Mouse (Mus musculus) bone marrow macrophage, adult 2 months (primary cell): ENCODE measurements around the gene Fgf18. TPM values are rescaled to one million over a fixed set of nuclear protein-coding genes. Genes with fewer than 3 reads are reported as not detected.

Experiments
- H3K27ac ChIP-seq: 2 replicates; pipeline ENCODE4 v1.5.1; 2012; ENCODE audit warnings: low read depth, low read length; ENCODE audit not compliant: insufficient read depth
- H3K4me1 ChIP-seq: 2 replicates; pipeline ENCODE4 v1.6.1; 2012; ENCODE audit warnings: low read length; ENCODE audit not compliant: control insufficient read depth, insufficient read depth
- H3K4me3 ChIP-seq: 2 replicates; pipeline ENCODE4 v1.5.1; 2012; ENCODE audit warnings: mild to moderate bottlenecking, low read length, moderate library complexity; ENCODE audit not compliant: insufficient read depth
- CTCF ChIP-seq: IDR thresholded peaks from 2 replicates; pipeline ENCODE4 v1.5.1; 2012; ENCODE audit warnings: low read depth, mild to moderate bottlenecking, low read length, moderate library complexity
- POLR2A ChIP-seq: IDR thresholded peaks from 2 replicates; pipeline ENCODE4 v1.6.1; 2012; ENCODE audit warnings: mild to moderate bottlenecking, low read depth, low read length, borderline replicate concordance
- polyA plus RNA-seq: library from polyadenylated mRNA; stranded (reverse); fragments of >200 nt; gene quantifications from 2 replicates; pipeline ENCODE4 v1.2.4, GENCODE M21; 2012; ENCODE audit not compliant: missing spikeins, insufficient read depth, insufficient read length

Fgf18 gene
- polyA plus RNA-seq, 1 experiment: not detected

- Histone ChIP-seq H3K4me3 (no peak overlapping the region), H3K4me1 (no peaks in the 10 kb centered on the region), H3K27ac (no peak overlapping the region)
- TF ChIP-seq POLR2A: no peak
- TF ChIP-seq CTCF: peak; percentile 92
These were observed 49.3 kb downstream of the Fgf18 start for GRCm38 (mm10) chr11:33097855-33098254.

- no peak overlapping the region for H3K27ac ChIP-seq
- no peaks in the 10 kb centered on the region for H3K4me1 ChIP-seq
- H3K4me3 ChIP-seq: no peak overlapping the region
- TF ChIP-seq CTCF (no peak), POLR2A (no peak)
These were observed 57.3 kb downstream of the Fgf18 start for GRCm38 (mm10) chr11:33089856-33090255.

- H3K27ac ChIP-seq: no peak overlapping the region
- no peaks in the 10 kb centered on the region for H3K4me1 ChIP-seq
- H3K4me3 ChIP-seq: no peak overlapping the region
- TF ChIP-seq POLR2A (no peak), CTCF (no peak)
These were observed 59.0 kb downstream of the Fgf18 start for GRCm38 (mm10) chr11:33088181-33088580.

- Histone ChIP-seq H3K4me1 (no peaks in the 10 kb centered on the region), H3K27ac (no peak overlapping the region), H3K4me3 (no peak overlapping the region)
- TF ChIP-seq POLR2A (no peak), CTCF (no peak)
These were observed 61.2 kb downstream of the Fgf18 start for GRCm38 (mm10) chr11:33086046-33086445.

GRCm38 (mm10) chr11:33085514-33085913, 61.7 kb downstream of the Fgf18 start:
- H3K27ac ChIP-seq: no peak overlapping the region
- no peaks in the 10 kb centered on the region for H3K4me1 ChIP-seq
- no peak overlapping the region for H3K4me3 ChIP-seq
- TF ChIP-seq POLR2A (no peak), CTCF (no peak)

GRCm38 (mm10) chr11:33085054-33085453, 62.1 kb downstream of the Fgf18 start:
- no peaks in the 10 kb centered on the region for H3K4me1 ChIP-seq
- no peak for TF ChIP-seq CTCF
- TF ChIP-seq POLR2A: no peak
- no peak overlapping the region for H3K4me3 ChIP-seq

GRCm38 (mm10) chr11:33084041-33084440, 63.2 kb downstream of the Fgf18 start:
- TF ChIP-seq POLR2A (no peak), CTCF (no peak)
- no peak overlapping the region for H3K27ac ChIP-seq
- H3K4me3 ChIP-seq: no peak overlapping the region
- H3K4me1 ChIP-seq: no peaks in the 10 kb centered on the region

More at GRCm38 (mm10) chr11:33085054-33085453, 62.1 kb downstream of the Fgf18 start:
- no peak overlapping the region for H3K27ac ChIP-seq

GRCm38 (mm10) chr11:33081175-33081574, 66.0 kb downstream of the Fgf18 start:
- no peak for TF ChIP-seq POLR2A
- TF ChIP-seq CTCF: no peak
- Histone ChIP-seq H3K27ac (no peak overlapping the region), H3K4me1 (no peaks in the 10 kb centered on the region), H3K4me3 (no peak overlapping the region)

GRCm38 (mm10) chr11:33080046-33080808, 67.0 kb downstream of the Fgf18 start:
- H3K4me3 ChIP-seq: no peak overlapping the region
- no peak overlapping the region for H3K27ac ChIP-seq
- TF ChIP-seq CTCF (no peak), POLR2A (no peak)
- H3K4me1 ChIP-seq: no peaks in the 10 kb centered on the region

- H3K27ac ChIP-seq: no peak overlapping the region
- no peak overlapping the region for H3K4me3 ChIP-seq
- H3K4me1 ChIP-seq: no peaks in the 10 kb centered on the region
- no peak for TF ChIP-seq CTCF
- TF ChIP-seq POLR2A: no peak
These were observed 67.8 kb downstream of the Fgf18 start for GRCm38 (mm10) chr11:33079424-33079823.
